Mouse (Mus musculus) induced T-regulatory cell, adult 2 months (primary cell): Measurements from ENCODE around the gene Rtn2.
A peak's percentile ranks its signal among the peaks of the same experiment; 100 is the strongest.

ENCODE experiments used
- DNase-seq: peaks from one replicate; pipeline ENCODE4 v3.0.0-alpha.2; 2012; ENCODE audit warnings: low read depth

Rtn2 gene

GRCm38 (mm10) chr7:19319458-19319857 lies 37.0 kb downstream of the Rtn2 start:
- DNase-seq, result peak; percentile 92

GRCm38 (mm10) chr7:19319906-19320305 lies 37.5 kb downstream of the Rtn2 start:
- peak; percentile 98 for DNase-seq

GRCm38 (mm10) chr7:19320637-19321036 lies 38.2 kb downstream of the Rtn2 start:
- DNase-seq, result no peak

GRCm38 (mm10) chr7:19321464-19321863 lies 39.0 kb downstream of the Rtn2 start:
- peak; percentile 93 for DNase-seq

- DNase-seq, result peak; percentile 70
Observed at GRCm38 (mm10) chr7:19322489-19322888, 40.1 kb downstream of the Rtn2 start.

GRCm38 (mm10) chr7:19324221-19324620 lies 41.8 kb downstream of the Rtn2 start:
- DNase-seq, result no peak

GRCm38 (mm10) chr7:19325262-19326199 lies 43.1 kb downstream of the Rtn2 start:
- peak; percentile 91 for DNase-seq

- DNase-seq, result peak; percentile 91
Observed at GRCm38 (mm10) chr7:19326359-19326758, 43.9 kb downstream of the Rtn2 start.

GRCm38 (mm10) chr7:19327128-19327527 lies 44.7 kb downstream of the Rtn2 start:
- peak; percentile 78 for DNase-seq

- DNase-seq, result peak; percentile 44
Observed at GRCm38 (mm10) chr7:19327782-19328181, 45.4 kb downstream of the Rtn2 start.

GRCm38 (mm10) chr7:19328425-19328824 lies 46.0 kb downstream of the Rtn2 start:
- peak; percentile 78 for DNase-seq

GRCm38 (mm10) chr7:19331910-19332309 lies 49.5 kb downstream of the Rtn2 start:
- no peak for DNase-seq

- peak; percentile 88 for DNase-seq
Observed at GRCm38 (mm10) chr7:19332709-19333352, 50.4 kb downstream of the Rtn2 start.

GRCm38 (mm10) chr7:19335583-19335982 lies 53.2 kb downstream of the Rtn2 start:
- DNase-seq, result peak; percentile 60

- DNase-seq, result no peak
Observed at GRCm38 (mm10) chr7:19337122-19337521, 54.7 kb downstream of the Rtn2 start.

GRCm38 (mm10) chr7:19338060-19338459 lies 55.6 kb downstream of the Rtn2 start:
- no peak for DNase-seq

- DNase-seq, result no peak
Observed at GRCm38 (mm10) chr7:19338596-19338995, 56.2 kb downstream of the Rtn2 start.

GRCm38 (mm10) chr7:19341250-19341649 lies 58.8 kb downstream of the Rtn2 start:
- peak; percentile 18 for DNase-seq

GRCm38 (mm10) chr7:19341761-19342409 lies 59.5 kb downstream of the Rtn2 start:
- peak; percentile 31 for DNase-seq

- peak; percentile 90 for DNase-seq
Observed at GRCm38 (mm10) chr7:19342481-19343027, 60.1 kb downstream of the Rtn2 start.

GRCm38 (mm10) chr7:19343210-19343808 lies 60.9 kb downstream of the Rtn2 start:
- DNase-seq, result peak; percentile 93
